In genomic region chr6:80577227-80577626, GRCm38 (mm10) we compare ENCODE assay signal across 17 mouse cellular contexts.
"Had no signal": no experiment of that assay in that cellular context is flagged by ENCODE, and none has a peak within 500 bp of the region (broad histone marks: within the 10 kb centered on the region; RNA-seq: fewer than 3 reads in every experiment).

No protein-coding gene starts in this region.

- ATAC-seq: hindbrain, embryonic 16.5 days; inflammation-experienced regulatory T-cells, adult 6 months; intestine, embryonic 15.5 days; intestine, postnatal 0 days; liver, embryonic 12.5 days had no signal

- DNase-seq: gastrocnemius, postnatal 14 days; gastrocnemius, postnatal 36 days; heart, adult 18-20 months; heart, postnatal 10 days; heart, postnatal 4 days; kidney, adult 18-20 months; kidney, adult 8-10 months; kidney, postnatal 10 days; kidney, postnatal 36 days; layer of hippocampus, adult 9-11 months; layer of hippocampus, postnatal 36 days; left cerebral cortex, postnatal 4 days had no signal
